Mouse (Mus musculus) olfactory bulb, adult 2 months (tissue): ENCODE data around the gene Otogl.

Experiments
- CTCF ChIP-seq: fragments of 200-500 bp; IDR thresholded peaks from 2 replicates; pipeline ENCODE4 v1.5.1; 2012; ENCODE audit warnings: low read depth, mild to moderate bottlenecking, low read length, moderate library complexity; ENCODE audit not compliant: insufficient read depth
- POLR2A ChIP-seq: fragments of 200-500 bp; IDR thresholded peaks from 2 replicates; pipeline ENCODE4 v1.6.1; 2012; ENCODE audit warnings: mild to moderate bottlenecking, low read depth, low read length, moderate library complexity; ENCODE audit not compliant: insufficient read depth

GRCm38 (mm10) chr10:107737743-107738142 lies 174.2 kb downstream of the Otogl start:
- TF ChIP-seq CTCF (no peak), POLR2A (no peak)
